Mouse (Mus musculus): ENCODE measurements around the gene Pak1. TPM values are rescaled to one million over a fixed set of nuclear protein-coding genes. Genes with fewer than 3 reads are reported as not detected.

Gene Pak1
- total and polyA plus RNA-seq, 3 experiments = 2.8 to 6.7 TPM; not detected in 1

DNA sequence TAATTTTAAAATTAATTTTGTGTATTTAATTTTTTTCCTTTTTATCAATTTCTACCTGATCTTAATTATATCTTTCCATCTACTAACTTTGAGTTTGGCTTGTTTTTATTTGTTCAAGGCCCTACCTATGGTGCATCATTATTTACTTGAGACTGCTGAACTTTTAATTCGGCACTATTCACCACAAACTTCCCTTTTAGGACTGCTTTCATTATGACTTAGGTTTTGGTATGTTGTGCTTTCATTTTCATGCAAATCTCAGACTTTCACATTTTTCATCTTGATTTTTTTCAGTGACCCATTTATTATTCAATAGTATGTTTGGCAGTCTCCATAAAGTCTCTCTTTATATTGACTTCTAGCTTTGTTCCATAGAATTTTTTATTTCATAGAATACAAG is 156.1 kb downstream of the Pak1 start:
- Histone ChIP-seq H3K36me3 (ENCODE audit: control insufficient read depth in 1 of 2, insufficient read depth in 2 of 2, low read length in 2 of 2) (no peaks in the 10 kb centered on the region), H3K9ac (ENCODE audit: control insufficient read depth, low read depth, low read length, poor library complexity, severe bottlenecking) (no peak overlapping the region), H3K9me3 (replicated peaks; ENCODE audit: insufficient read depth, low read length) (no peaks in the 10 kb centered on the region), H3K27ac (ENCODE audit: control insufficient read depth, low read depth, low read length) (no peak overlapping the region), H3K79me2 (ENCODE audit: control insufficient read depth, insufficient read depth, low read length, poor library complexity) (no peaks in the 10 kb centered on the region), H3K27me3 (ENCODE audit: control insufficient read depth in 1 of 2, insufficient read depth in 2 of 2, low read length in 2 of 2) (no peaks in the 10 kb centered on the region; a peak in 1 of 4 replicates), H3K4me3 (ENCODE audit: control insufficient read depth in 1 of 2, insufficient read depth in 1 of 2, low read depth in 2 of 2, low read length in 2 of 2) (no peak overlapping the region), H3K4me1 (ENCODE audit: control insufficient read depth in 1 of 2, insufficient read depth in 2 of 2, low read length in 2 of 2) (no peaks in the 10 kb centered on the region)
- TF ChIP-seq GATA1 (IDR thresholded peaks at IDR 0.05; ENCODE audit: low read depth, low read length) (no peak), CHD2 (IDR thresholded peaks at IDR 0.05; ENCODE audit: low read length) (no peak), RAD21 (IDR thresholded peaks at IDR 0.05; ENCODE audit: low read depth, low read length) (no peak), MAZ (IDR thresholded peaks at IDR 0.05; ENCODE audit: low read depth, low read length) (no peak), POLR2AphosphoS2 (IDR thresholded peaks at IDR 0.05; ENCODE audit: low read length) (no peak), E2F4 (IDR thresholded peaks at IDR 0.05; ENCODE audit: borderline replicate concordance, low read depth, low read length) (no peak), RCOR1 (IDR thresholded peaks at IDR 0.05; ENCODE audit: low read depth, low read length) (no peak), ETS1 (IDR thresholded peaks at IDR 0.05; ENCODE audit: low read depth, low read length) (no peak), ZKSCAN1 (IDR thresholded peaks at IDR 0.05; ENCODE audit: low read depth, low read length) (no peak), USF2 (IDR thresholded peaks at IDR 0.05; ENCODE audit: borderline replicate concordance in 1 of 2, insufficient read depth in 1 of 2, low read depth in 1 of 2, low read length in 2 of 2) (no peak), UBTF (IDR thresholded peaks at IDR 0.05; ENCODE audit: borderline replicate concordance, insufficient read depth, low read depth, low read length) (no peak), SMC3 (IDR thresholded peaks at IDR 0.05; ENCODE audit: low read depth, low read length) (no peak)
- DNase-seq (ENCODE audit: low read depth, low spot score) = no peak

Other genes with a start within 250 kb of the Pak1 start
- 12.4 and 20.2 TPM in 2 replicates for gene Aamdc, start 209.0 kb upstream of the Pak1 start, total RNA-seq (2012; rRNA removed)
- 10 to 100 TPM in 1 of 2 experiments, not detected in 1; 16.6 TPM for gene Aamdc, start 209.0 kb upstream of the Pak1 start, polyA plus RNA-seq (2012; ENCODE audit: insufficient read depth in 1 of 2, insufficient read length in 2 of 2, low read depth in 1 of 2, low replicate concordance in 2 of 2, missing spikeins in 1 of 2)
- gene Rsf1, start 208.7 kb upstream of the Pak1 start, total RNA-seq (2012; rRNA removed) = 11.4 and 12.7 TPM in 2 replicates
- gene Rsf1, start 208.7 kb upstream of the Pak1 start, polyA plus RNA-seq (2012; ENCODE audit: insufficient read depth in 1 of 2, insufficient read length in 2 of 2, low read depth in 1 of 2, low replicate concordance in 2 of 2, missing spikeins in 1 of 2) = 10 to 100 TPM in 1 of 2 experiments, not detected in 1; 17.4 TPM
- 140 and 141 TPM in 2 replicates for gene Clns1a, start 91.9 kb upstream of the Pak1 start, total RNA-seq (2012; rRNA removed)
- 100 to 1,000 TPM; 119 to 130 TPM for gene Clns1a, start 91.9 kb upstream of the Pak1 start, polyA plus RNA-seq (2012; ENCODE audit: insufficient read depth in 1 of 2, insufficient read length in 2 of 2, low read depth in 1 of 2, low replicate concordance in 2 of 2, missing spikeins in 1 of 2)
- gene Aqp11, start 50.3 kb upstream of the Pak1 start, total RNA-seq (2012; rRNA removed) = 0.65 and 0.89 TPM in 2 replicates
- 1 to 10 TPM in 1 of 2 experiments, not detected in 1; 3.9 TPM for gene Aqp11, start 50.3 kb upstream of the Pak1 start, polyA plus RNA-seq (2012; ENCODE audit: insufficient read depth in 1 of 2, insufficient read length in 2 of 2, low read depth in 1 of 2, low replicate concordance in 2 of 2, missing spikeins in 1 of 2)
- not detected in 2 replicates for gene Gdpd4, start 131.4 kb downstream of the Pak1 start, total RNA-seq (2012; rRNA removed)
- not detected for gene Gdpd4, start 131.4 kb downstream of the Pak1 start, polyA plus RNA-seq (2012; ENCODE audit: insufficient read depth in 1 of 2, insufficient read length in 2 of 2, low read depth in 1 of 2, low replicate concordance in 2 of 2, missing spikeins in 1 of 2)